Mouse (Mus musculus): ENCODE measurements around the gene Vps36. TPM values are rescaled to one million over a fixed set of nuclear protein-coding genes. Genes with fewer than 3 reads are reported as not detected.

Gene Vps36
- polyA plus RNA-seq, 1 experiment from 2014 or later, result 43.8 TPM

DNA sequence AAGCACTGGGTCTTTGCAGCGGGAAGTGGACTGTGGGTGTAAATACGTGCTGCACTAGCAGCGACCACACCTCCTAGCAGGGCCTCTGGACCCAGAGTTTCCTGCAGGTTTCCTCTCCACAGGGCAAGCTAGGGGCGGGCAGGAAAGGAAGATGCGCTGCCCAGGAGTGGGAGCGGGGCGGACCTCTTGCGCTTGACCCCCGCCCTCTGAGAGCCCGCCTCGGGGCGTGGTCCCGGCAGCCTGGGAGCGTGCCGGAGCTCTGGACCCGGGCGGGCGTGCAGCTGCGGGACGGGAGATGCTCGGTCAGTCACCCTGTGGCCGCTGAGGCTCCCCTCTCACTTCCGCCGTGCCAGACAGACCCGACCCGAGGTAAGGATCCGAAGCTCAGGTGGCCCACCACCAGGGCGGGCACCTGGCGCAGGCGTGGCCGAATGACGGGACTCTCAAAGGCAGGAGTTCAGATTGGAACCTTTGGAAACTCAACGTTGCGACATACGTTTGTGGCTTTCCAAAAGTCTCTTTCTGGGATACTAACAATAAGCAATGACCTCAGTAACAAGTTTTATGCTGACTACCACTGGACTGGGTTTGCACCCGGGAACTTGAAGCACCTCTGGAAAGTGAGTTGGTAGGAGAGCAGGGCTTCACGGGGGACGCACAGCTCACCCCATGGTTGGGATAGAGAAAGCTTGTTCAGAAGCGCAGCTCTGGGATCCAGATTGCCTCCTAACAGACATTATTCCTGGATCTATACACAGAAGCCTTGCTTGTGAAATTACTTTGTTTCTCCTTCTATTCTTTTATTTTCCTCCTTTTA, 34.7 kb downstream of the Vps36 start, which contains the start of gene Thsd1:
Gene Thsd1, plus strand, starts transcription at position 253 of the 817 bp plus-strand sequence.
- Histone ChIP-seq H3K4me3 (peak within 1 kb of the TSS; percentile 45), H3K9me3 (0 out of 2 replicates have a peak, but pooled peaks cover under 1% of the 10 kb centered on the region), H3K36me3 (peaks cover 17% of the 10 kb centered on the region), H3K27me3 (peaks cover 32% of the 10 kb centered on the region), H3K4me2 (peak within 1 kb of the TSS; percentile 87), H3K27ac (replicated peaks) (no peak within 1 kb of the TSS; the same call in 1 of the 2 replicates), H3K4me1 (replicated peaks) (peaks cover 10% of the 10 kb centered on the region), H3K9ac (peak within 1 kb of the TSS; percentile 70)
- peak; percentile 81 for ATAC-seq (ENCODE audit: low read depth)
- under 1% methylated on average over 39 of the region's 39 CpGs for WGBS

DNA sequence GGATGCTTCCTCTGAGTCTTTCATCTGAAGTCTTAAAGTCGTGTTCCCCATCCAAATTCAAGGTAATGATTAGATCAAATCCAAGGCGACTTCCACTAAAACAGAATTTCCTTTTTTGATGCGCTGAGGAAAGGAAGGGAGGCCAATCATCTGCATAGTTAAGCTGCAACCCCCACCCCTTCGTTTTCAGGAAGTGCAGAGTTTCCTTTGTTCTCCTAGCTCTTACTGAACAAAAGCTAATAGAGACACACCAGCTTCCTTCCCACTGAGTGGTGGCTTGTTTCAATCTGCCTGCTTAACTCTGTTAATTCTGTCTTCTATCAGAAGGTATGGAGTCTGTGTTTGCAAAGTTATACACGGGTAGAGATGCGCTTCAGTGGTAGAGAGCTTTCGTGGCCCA, 36.0 kb downstream of the Vps36 start:
- Histone ChIP-seq H3K27me3 (peaks cover 32% of the 10 kb centered on the region), H3K36me3 (peaks cover 4% of the 10 kb centered on the region), H3K27ac (replicated peaks) (0 out of 2 replicates have a peak overlapping the region, but pooled peaks have one; percentile 9), H3K4me2 (peak overlapping the region; percentile 21; the same call in 1 of the 2 replicates), H3K4me1 (replicated peaks) (peaks cover 10% of the 10 kb centered on the region), H3K9me3 (no peaks in the 10 kb centered on the region), H3K4me3 (0 out of 2 replicates have a peak overlapping the region, but pooled peaks have one; percentile 45), H3K9ac (no peak overlapping the region)
- WGBS, result 36% methylated on average over 7 of the region's 7 CpGs
- no peak for ATAC-seq (ENCODE audit: low read depth)

DNA sequence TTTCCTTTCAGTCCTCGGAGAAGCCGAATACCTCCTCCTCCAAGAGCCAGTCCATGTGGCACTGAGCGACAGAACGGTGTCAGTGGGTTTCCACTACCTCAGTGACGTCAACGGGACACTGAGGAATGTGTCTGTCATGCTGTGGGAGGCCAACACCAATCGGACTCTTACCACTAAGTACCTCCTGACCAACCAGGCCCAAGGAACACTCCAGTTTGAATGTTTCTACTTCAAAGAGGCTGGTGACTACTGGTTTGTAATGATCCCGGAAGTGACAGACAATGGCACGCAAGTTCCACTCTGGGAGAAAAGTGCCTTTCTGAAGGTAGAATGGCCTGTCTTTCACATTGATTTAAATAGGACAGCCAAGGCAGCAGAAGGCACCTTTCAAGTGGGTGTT, 50.4 kb downstream of the Vps36 start:
- ATAC-seq (ENCODE audit: low read depth), result no peak
- Histone ChIP-seq H3K4me3 (no peak overlapping the region), H3K36me3 (0 out of 2 replicates have a peak, but pooled peaks cover 5% of the 10 kb centered on the region), H3K9me3 (no peaks in the 10 kb centered on the region), H3K9ac (no peak overlapping the region), H3K27ac (replicated peaks) (no peak overlapping the region), H3K4me1 (replicated peaks) (no peaks in the 10 kb centered on the region), H3K4me2 (no peak overlapping the region), H3K27me3 (no peaks in the 10 kb centered on the region)
- WGBS, result 90% methylated on average over 9 of the region's 9 CpGs

DNA sequence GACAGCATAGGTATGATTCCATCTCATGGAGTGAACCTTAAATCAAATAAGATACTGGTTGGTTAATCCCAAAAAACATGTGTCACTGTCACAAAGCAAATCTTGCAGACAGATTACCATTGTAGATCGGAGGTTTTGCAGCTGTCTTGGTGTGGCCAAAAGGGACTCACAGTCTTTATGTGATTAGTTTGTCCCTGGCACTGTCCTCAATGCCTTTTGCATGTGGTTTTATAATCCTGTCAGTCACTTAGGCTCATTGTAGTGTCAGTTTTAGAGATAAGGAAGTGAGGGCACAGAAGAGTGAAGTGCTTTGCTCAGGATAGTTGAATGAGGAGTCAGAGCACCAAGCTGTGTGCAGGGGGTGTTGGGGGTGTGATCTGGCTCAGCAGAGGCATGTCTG, 53.1 kb downstream of the Vps36 start:
- 0 out of 2 replicates have a peak, but pooled peaks cover 5% of the 10 kb centered on the region for H3K36me3 ChIP-seq
- no peak overlapping the region for H3K4me3 ChIP-seq
- WGBS, result 73% methylated on average over 1 of the region's 1 CpGs
- no peak overlapping the region for H3K27ac ChIP-seq (replicated peaks)
- H3K27me3 ChIP-seq, result no peaks in the 10 kb centered on the region
- no peak overlapping the region for H3K9ac ChIP-seq
- H3K4me1 ChIP-seq (replicated peaks), result no peaks in the 10 kb centered on the region
- H3K9me3 ChIP-seq, result no peaks in the 10 kb centered on the region
- H3K4me2 ChIP-seq, result no peak overlapping the region
- ATAC-seq (ENCODE audit: low read depth), result no peak

DNA sequence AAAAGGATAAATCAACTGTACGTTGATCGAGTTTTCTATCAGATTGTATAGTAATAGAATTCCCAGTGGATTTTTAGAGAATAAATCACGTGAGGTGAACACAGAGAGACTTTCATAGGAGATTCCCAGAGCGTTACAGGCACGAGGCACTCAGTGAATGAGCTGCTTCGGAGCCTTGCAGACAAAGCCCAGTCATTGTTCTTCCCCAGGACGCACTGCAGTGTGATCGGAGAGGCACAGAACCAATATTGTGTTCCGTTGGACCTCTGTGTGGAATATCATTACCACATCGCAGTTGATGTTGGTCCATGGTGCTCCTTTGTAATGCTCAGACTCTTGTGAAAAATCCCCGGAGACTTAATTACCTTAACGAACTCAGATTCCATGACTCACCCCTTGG, 55.3 kb downstream of the Vps36 start:
- H3K9ac ChIP-seq, result no peak overlapping the region
- no peak overlapping the region for H3K4me2 ChIP-seq
- H3K27ac ChIP-seq (replicated peaks), result no peak overlapping the region
- 0 out of 2 replicates have a peak, but pooled peaks cover 5% of the 10 kb centered on the region for H3K36me3 ChIP-seq
- H3K4me1 ChIP-seq (replicated peaks), result no peaks in the 10 kb centered on the region
- no peaks in the 10 kb centered on the region for H3K27me3 ChIP-seq
- H3K9me3 ChIP-seq, result no peaks in the 10 kb centered on the region
- no peak overlapping the region for H3K4me3 ChIP-seq
- ATAC-seq (ENCODE audit: low read depth), result no peak
- WGBS, result 66% methylated on average over 12 of the region's 12 CpGs

DNA sequence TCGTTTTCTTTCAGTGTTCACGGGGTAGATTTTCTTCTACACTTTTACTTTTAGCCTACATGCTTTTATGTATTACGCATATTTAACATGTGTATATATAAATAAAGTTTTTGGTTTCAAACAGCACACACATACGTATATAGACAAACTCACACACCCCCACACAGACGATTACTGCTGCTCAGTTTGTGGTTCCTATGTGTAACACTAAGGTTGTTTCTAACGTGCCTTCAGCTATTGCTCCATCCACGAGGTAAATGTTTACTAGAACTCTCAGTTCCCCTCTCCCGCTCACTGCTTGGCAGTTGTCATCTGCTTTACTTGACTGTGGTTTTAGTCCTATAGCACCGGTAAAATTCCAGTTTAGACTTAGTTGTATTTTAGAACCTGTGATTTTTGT, 56.5 kb downstream of the Vps36 start:
- no peak overlapping the region for H3K4me2 ChIP-seq
- 89% methylated on average over 9 of the region's 9 CpGs for WGBS
- H3K9me3 ChIP-seq, result 0 out of 2 replicates have a peak, but pooled peaks cover 3% of the 10 kb centered on the region
- H3K27ac ChIP-seq (replicated peaks), result no peak overlapping the region
- no peak for ATAC-seq (ENCODE audit: low read depth)
- no peaks in the 10 kb centered on the region for H3K4me1 ChIP-seq (replicated peaks)
- H3K36me3 ChIP-seq, result no peaks in the 10 kb centered on the region
- no peak overlapping the region for H3K4me3 ChIP-seq
- H3K27me3 ChIP-seq, result no peaks in the 10 kb centered on the region
- no peak overlapping the region for H3K9ac ChIP-seq

DNA sequence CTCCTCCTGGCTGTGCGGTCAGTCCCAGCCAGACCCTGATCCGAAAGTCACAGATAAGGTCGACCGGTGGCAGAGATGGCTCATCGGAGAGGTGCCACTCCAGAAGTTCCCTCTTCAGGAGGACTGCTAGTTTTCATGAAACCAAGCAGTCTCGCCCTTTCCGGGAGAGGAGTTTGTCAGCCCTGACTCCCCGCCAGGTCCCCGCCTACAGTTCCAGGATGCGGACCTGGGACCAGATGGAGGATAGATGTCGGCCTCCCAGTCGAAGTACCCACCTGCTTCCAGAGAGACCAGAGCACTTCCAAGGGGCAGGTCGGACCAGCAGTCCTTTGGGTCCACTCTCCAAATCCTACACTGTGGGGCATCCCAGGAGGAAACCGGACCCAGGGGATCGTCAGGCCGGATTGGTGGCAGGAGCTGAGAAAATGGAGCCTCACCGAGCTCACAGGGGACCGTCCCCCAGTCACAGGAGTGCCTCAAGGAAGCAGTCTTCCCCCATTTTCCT, 66.4 kb downstream of the Vps36 start:
- H3K9me3 ChIP-seq, result 0 out of 2 replicates have a peak, but pooled peaks cover 2% of the 10 kb centered on the region
- 91% methylated on average over 18 of the region's 18 CpGs for WGBS
- no peak overlapping the region for H3K27ac ChIP-seq (replicated peaks)
- no peaks in the 10 kb centered on the region for H3K27me3 ChIP-seq
- no peak overlapping the region for H3K4me2 ChIP-seq
- ATAC-seq (ENCODE audit: low read depth), result no peak
- no peak overlapping the region for H3K4me3 ChIP-seq
- H3K4me1 ChIP-seq (replicated peaks), result no peaks in the 10 kb centered on the region
- no peak overlapping the region for H3K9ac ChIP-seq
- peaks cover 14% of the 10 kb centered on the region for H3K36me3 ChIP-seq

DNA sequence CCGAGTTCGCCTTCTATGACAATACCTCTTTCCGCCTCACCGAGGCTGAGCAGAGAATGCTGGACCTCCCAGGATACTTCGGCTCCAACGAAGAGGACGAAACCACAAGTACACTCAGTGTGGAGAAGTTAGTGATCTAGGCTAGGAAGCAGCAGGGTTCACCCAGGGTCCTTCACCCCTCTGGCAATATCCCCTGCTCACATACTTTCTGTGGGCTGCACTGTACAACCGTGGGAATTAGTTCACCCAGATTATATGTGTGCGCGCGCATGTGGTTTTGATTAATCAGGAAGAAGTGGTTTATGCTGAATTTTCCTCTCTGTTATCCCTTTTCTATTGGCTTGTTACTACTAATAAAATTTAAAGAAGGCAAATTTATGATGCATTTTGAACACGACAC, 66.9 kb downstream of the Vps36 start:
- no peak for ATAC-seq (ENCODE audit: low read depth)

DNA sequence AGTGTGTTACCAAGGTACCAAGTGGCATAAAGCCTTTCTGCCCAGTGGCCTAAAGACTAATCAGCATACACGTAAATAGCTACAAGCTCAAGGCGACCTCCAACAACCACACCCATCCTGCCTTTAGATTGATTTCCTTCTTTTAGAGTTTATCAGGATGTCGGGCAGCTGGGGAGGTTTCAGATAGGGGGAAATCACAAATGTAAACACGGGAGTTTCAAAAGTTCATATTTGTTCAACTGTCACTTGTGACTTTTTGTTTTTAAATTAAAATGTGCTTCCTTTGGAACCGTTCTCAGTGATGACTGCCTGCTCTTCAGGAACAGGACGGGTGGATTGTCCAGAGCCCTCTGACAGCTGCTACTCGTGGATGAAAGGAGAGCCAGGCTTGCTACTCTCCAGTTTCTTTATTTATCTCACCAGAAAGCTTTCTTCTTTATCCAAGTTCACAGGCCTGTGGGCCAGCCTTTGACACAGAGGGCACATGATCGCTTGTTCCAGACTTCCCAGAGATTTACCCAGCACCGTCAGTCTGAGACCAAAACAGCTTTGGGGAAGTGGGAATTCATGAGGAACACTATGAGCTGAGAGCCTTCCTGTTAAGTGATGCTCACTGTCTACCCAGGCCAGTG, 67.6 kb downstream of the Vps36 start:
- ATAC-seq (ENCODE audit: low read depth), result no peak
- no peaks in the 10 kb centered on the region for H3K27me3 ChIP-seq
- H3K4me2 ChIP-seq, result no peak overlapping the region
- H3K4me3 ChIP-seq, result no peak overlapping the region
- H3K9ac ChIP-seq, result no peak overlapping the region
- H3K36me3 ChIP-seq, result peaks cover 14% of the 10 kb centered on the region
- no peaks in the 10 kb centered on the region for H3K9me3 ChIP-seq
- H3K27ac ChIP-seq (replicated peaks), result no peak overlapping the region
- H3K4me1 ChIP-seq (replicated peaks), result no peaks in the 10 kb centered on the region
- 70% methylated on average over 9 of the region's 9 CpGs for WGBS

More for the DNA sequence above, 66.9 kb downstream of the Vps36 start:
- Histone ChIP-seq H3K36me3 (peaks cover 14% of the 10 kb centered on the region), H3K27ac (replicated peaks) (no peak overlapping the region), H3K9me3 (no peaks in the 10 kb centered on the region), H3K4me1 (replicated peaks) (no peaks in the 10 kb centered on the region), H3K4me3 (no peak overlapping the region), H3K27me3 (no peaks in the 10 kb centered on the region), H3K9ac (no peak overlapping the region), H3K4me2 (no peak overlapping the region)
- 76% methylated on average over 12 of the region's 12 CpGs for WGBS

DNA sequence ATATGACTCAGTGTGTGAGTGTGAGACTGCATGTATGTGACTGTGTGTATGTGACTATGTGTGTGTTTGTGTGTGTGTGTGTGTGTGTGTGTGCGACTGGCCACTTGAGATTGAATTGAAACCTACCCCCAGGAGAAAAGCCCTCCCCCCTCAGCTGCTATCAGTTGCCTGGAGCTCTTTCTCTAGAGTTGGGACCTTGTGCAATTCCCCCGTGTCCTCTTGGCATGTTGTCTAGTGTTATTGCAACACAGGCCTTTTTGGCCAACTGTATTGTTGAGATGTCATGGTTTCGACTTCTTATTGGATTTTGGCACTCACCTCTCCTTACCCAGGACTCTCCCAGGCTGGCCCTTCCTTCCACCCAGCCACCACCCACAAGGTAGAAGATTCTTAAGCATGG, 69.7 kb downstream of the Vps36 start:
- Histone ChIP-seq H3K4me1 (replicated peaks) (no peaks in the 10 kb centered on the region), H3K27ac (replicated peaks) (no peak overlapping the region), H3K36me3 (peaks cover 14% of the 10 kb centered on the region), H3K4me3 (no peak overlapping the region), H3K9me3 (no peaks in the 10 kb centered on the region), H3K9ac (no peak overlapping the region), H3K27me3 (no peaks in the 10 kb centered on the region), H3K4me2 (no peak overlapping the region)
- 91% methylated on average over 3 of the region's 3 CpGs for WGBS
- ATAC-seq (ENCODE audit: low read depth), result no peak

DNA sequence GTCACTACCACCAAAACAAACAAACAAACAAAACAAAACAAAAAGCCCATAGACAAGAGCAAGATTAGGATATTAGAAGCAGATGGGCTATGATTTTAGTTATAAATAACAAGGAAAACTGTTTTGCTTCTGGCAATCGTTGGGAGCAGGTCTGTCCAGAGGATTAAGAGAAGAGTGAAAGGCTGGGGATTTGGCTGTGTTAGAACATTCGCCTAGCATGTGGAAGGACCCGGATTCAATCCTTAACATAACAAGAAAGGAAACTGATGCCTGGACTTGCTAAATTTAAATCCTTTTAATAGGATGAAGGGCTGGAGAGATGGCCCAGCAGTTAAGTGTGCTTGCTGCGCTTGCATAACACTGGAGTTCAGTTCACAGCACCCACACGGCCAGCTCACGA, 71.7 kb downstream of the Vps36 start:
- no peaks in the 10 kb centered on the region for H3K4me1 ChIP-seq (replicated peaks)
- H3K9ac ChIP-seq, result no peak overlapping the region
- no peak overlapping the region for H3K4me2 ChIP-seq
- 0 out of 2 replicates have a peak, but pooled peaks cover 2% of the 10 kb centered on the region for H3K36me3 ChIP-seq
- no peak overlapping the region for H3K4me3 ChIP-seq
- 87% methylated on average over 6 of the region's 6 CpGs for WGBS
- 0 out of 2 replicates have a peak, but pooled peaks cover 2% of the 10 kb centered on the region for H3K9me3 ChIP-seq
- no peaks in the 10 kb centered on the region for H3K27me3 ChIP-seq
- no peak for ATAC-seq (ENCODE audit: low read depth)
- no peak overlapping the region for H3K27ac ChIP-seq (replicated peaks)

DNA sequence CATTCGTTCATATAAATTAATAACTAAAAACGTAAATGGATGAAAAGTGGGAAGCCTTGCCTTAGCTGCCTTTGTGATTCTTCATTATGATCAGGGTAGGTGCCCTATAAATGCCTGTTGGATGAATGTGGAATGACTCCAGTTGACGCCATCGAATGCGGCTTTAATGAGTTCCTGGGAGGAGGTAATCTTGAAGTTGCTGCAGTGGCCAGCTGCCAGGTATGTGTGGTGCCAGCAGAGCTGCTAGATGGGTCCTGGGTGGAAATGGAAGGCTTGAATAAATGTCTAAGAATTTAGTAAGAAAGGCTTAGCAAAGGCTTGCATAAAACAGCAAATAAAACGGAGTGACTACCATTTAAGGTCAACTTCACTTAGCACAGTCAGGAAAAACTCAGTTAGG, 72.2 kb downstream of the Vps36 start:
- no peak overlapping the region for H3K27ac ChIP-seq (replicated peaks)
- H3K27me3 ChIP-seq, result no peaks in the 10 kb centered on the region
- H3K9me3 ChIP-seq, result 0 out of 2 replicates have a peak, but pooled peaks cover 2% of the 10 kb centered on the region
- no peaks in the 10 kb centered on the region for H3K36me3 ChIP-seq
- H3K4me2 ChIP-seq, result no peak overlapping the region
- WGBS, result 87% methylated on average over 6 of the region's 6 CpGs
- no peaks in the 10 kb centered on the region for H3K4me1 ChIP-seq (replicated peaks)
- H3K9ac ChIP-seq, result no peak overlapping the region
- no peak overlapping the region for H3K4me3 ChIP-seq
- ATAC-seq (ENCODE audit: low read depth), result no peak

Measured in neural tube, embryonic 13.5 days (tissue).